Mouse (Mus musculus): ENCODE results near the gene Vmn1r209. TPM values are rescaled to one million over a fixed set of nuclear protein-coding genes. Genes with fewer than 3 reads are reported as not detected.
A peak's percentile ranks its signal among the peaks of the same experiment; 100 is the strongest.
"Not testable (repeated sequence)": the region's sequence is repeated elsewhere in the genome, so short reads cannot be mapped to it uniquely, and the experiment has no call there.

The Vmn1r209 gene
- polyA plus RNA-seq (2012; rRNA removed), result not detected in 2 replicates

DNA sequence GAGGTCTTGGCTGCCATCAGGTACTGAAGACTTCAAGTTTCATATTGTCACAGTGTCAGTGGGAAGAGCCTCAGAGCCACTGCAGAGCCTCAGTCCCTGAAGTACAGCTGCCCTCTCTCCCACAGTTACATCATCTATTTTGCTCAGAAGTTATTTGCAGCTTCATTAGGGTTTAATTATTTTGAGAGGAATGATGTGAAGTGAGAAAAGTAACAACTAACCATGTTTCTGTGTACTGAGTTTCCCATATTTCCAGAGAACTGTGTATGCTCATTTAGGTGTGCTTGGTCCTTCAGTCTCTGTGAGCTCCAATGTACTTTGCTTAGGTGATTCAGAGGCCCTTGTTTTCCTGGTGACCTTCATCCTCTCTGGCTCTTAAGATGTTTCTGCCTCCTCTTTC lies at the start of gene Vmn1r209:
TSS of gene Vmn1r209 (minus strand) at position 101 of the 400 bp plus-strand sequence.
- DNase-seq (ENCODE audit: low read depth), result not testable (repeated sequence)

DNA sequence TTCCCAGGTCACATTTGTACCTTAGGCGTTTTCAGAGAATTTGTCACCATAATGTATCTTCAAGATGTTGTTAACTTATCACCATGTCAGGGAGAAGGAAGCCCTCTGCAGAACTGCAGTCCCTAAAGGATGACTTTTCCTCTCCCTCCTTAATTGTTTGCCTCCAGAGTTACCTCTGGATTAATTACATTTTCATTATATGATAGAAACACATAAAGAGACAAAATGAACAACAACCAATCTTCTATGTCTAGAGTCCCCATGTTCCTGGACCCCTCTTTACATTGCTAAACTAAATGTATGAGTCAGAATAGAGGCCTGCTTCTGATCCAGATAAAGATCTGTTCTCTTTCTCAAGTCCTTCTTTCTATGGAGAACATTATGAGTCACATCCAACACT lies 48.0 kb upstream of the Vmn1r209 start, which contains the start of gene Vmn1r211:
TSS of gene Vmn1r211 (minus strand) at position 101 of the 400 bp plus-strand sequence.
- TF ChIP-seq POLR2A (IDR thresholded peaks at IDR 0.05; ENCODE audit: borderline replicate concordance, extremely low read depth, insufficient read depth, insufficient read length, poor library complexity, severe bottlenecking) (no peak), CTCF (IDR thresholded peaks at IDR 0.05; ENCODE audit: borderline replicate concordance, extremely low read depth, insufficient read depth, insufficient read length) (no peak)
- no peak for DNase-seq (ENCODE audit: low read depth)

DNA sequence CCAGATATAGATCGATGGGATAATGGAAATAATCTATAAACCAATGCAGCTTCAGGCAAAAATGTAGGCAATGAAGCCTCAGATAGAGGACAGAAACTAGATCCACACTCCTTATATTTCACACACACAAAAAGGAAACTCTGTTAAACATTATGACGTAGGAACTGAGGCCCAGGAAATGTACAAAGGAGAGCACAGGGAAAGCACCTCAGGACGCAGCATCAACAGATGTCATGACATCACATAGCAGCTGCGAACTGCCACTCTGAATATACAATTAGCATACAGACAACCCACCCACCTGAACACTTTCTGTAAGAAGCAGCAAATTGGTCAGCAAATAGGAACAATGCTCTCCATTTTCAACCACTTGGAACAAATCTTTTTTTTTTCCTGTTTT lies 45.3 kb upstream of the Vmn1r209 start:
- TF ChIP-seq POLR2A (IDR thresholded peaks at IDR 0.05; ENCODE audit: borderline replicate concordance, extremely low read depth, insufficient read depth, insufficient read length, poor library complexity, severe bottlenecking) (no peak), CTCF (IDR thresholded peaks at IDR 0.05; ENCODE audit: borderline replicate concordance, extremely low read depth, insufficient read depth, insufficient read length) (no peak)
- no peak for DNase-seq (ENCODE audit: low read depth)

DNA sequence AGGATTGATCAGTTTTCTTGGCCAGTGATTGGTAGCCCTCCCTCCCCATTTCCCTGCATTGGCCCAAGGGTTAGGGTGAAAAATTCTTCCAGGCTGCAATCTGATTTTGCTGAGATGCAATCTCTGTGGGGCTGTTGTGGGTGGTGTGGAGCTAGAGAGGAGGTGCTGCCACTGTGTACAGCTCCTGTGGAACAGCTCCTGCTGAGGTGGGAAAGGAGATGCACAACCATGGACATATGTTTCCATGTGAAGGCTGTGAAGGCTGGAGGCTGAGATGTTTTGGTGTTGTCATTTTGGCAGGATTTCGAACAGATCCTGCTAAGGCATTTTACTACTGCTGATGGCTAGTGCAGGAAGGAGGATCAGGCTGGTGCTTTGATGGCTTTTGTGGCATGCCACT lies 37.3 kb upstream of the Vmn1r209 start:
- no peak for DNase-seq (ENCODE audit: low read depth)
- TF ChIP-seq POLR2A (IDR thresholded peaks at IDR 0.05; ENCODE audit: borderline replicate concordance, extremely low read depth, insufficient read depth, insufficient read length, poor library complexity, severe bottlenecking), result no peak
- TF ChIP-seq CTCF (IDR thresholded peaks at IDR 0.05; ENCODE audit: borderline replicate concordance, extremely low read depth, insufficient read depth, insufficient read length), result no peak

DNA sequence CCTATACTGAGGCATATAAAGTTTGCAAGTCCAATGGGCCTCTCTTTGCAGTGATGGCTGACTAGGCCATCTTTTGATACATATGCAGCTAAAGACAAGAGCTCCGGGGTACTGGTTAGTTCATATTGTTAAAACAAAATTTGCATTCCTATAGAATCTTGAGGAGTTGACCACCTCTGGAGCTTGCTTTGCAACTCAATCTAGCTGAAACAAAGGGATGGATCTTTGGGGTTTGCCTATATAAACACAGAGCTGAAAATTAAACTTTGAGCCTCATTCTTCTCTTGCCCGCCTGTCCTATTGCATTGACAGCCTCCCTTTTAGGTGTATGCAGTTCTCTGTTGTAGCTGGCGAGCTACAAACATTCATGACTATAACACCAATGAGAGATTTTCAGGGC lies 34.8 kb upstream of the Vmn1r209 start:
- DNase-seq (ENCODE audit: low read depth), result not testable (repeated sequence)

DNA sequence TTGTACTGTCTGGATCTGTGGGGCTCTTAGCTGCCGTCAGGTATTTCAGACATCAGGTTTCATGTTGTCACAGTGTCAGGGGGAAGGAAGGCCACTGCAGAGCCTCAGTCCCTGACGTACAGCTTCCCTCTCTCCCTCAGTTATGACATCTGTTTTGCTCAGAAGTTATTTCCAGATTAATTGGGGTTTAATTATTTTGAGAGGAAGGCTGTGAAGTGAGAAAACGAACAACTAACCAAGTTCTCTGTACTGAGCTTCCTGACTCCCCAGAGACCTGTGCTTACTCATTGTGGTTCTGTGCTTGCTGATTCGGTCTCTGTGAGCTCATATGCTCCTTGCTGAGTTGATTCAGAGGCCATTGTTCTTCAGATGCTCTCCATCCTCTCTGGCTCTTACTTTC lies 21.8 kb upstream of the Vmn1r209 start, which contains the start of gene Vmn1r210:
TSS of gene Vmn1r210 (minus strand) at position 101 of the 400 bp plus-strand sequence.
- TF ChIP-seq CTCF (IDR thresholded peaks at IDR 0.05; ENCODE audit: borderline replicate concordance, extremely low read depth, insufficient read depth, insufficient read length) (no peak), POLR2A (IDR thresholded peaks at IDR 0.05; ENCODE audit: borderline replicate concordance, extremely low read depth, insufficient read depth, insufficient read length, poor library complexity, severe bottlenecking) (no peak)
- DNase-seq (ENCODE audit: low read depth), result no peak

DNA sequence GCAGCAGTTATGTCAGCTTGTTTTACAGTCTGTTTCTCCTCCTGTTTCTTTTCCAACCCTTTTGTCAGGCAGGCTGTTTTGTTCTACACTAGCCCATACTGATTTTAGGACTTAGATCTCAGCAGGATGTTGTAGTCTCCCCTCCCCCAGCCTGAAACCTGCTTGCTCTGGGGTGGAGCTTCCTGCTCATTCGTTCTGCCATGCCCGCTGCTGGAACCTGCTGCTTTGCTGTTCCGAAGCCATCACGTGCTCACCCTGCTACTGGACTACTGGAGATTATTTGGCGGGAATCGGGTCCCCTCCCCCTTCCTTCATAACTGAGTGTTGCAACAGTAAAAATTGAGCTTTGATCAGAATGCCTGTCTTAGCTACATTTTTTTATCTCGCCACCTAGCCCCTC lies 19.9 kb upstream of the Vmn1r209 start:
- DNase-seq (ENCODE audit: low read depth), result peak; percentile 2

DNA sequence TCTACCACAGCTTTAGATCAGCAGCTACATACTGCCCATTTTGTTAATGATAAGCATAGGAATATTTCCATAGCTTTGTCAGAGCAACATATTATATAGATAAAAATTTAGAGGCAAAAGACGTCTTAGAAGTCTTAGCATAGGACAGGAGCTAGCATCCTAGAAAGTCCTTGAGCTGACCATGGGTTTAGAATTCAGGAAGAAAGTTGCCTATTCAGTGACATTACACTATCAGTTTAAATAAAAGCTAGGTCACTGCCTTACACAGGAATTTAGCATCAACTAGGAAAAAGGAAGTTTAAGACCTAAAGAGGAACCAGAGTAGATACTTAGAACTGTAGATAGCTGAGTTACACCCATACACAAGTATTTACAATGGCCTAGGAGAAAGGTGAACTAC lies 12.1 kb upstream of the Vmn1r209 start:
- DNase-seq (ENCODE audit: low read depth), result not testable (repeated sequence)

DNA sequence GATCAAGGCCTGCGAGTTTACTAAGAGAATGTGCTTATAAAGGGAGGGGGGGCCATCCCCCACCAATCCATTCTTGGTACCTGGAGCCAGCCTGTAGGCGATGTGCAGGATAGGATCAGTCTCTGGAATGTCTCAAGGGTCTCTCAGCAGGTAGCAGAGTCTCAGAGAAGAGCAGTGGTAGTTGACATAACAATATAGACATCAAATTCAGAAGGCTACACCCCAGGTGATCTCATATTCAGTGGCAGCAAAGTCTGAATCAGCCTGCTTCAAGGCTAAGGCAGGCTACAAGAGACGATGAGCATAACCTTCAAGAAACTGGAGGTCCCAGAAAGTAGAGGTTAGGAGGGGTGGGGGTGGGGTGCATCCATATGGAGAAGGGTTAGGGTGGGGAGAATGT lies 21.4 kb downstream of the Vmn1r209 start:
- not testable (repeated sequence) for DNase-seq (ENCODE audit: low read depth)

DNA sequence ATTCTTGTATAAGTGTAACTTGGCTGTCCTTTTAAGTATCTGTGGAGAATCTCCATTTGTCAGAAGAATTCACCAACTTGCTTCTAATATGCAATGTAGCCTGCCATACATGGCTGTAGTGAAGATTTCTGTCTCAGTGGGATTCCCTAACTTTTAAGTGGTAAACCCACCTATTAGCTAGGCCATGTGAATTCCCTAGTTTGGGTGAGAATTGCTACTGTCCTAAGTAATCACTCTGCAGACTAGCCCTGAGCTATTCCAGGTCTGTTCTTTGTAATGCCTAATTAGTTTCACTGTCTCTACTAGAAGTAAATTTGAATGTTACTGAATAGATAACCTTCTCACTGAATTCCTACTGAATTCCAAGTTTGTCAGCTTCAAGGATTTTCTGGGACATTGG lies 25.3 kb downstream of the Vmn1r209 start:
- DNase-seq (ENCODE audit: low read depth), result not testable (repeated sequence)

DNA sequence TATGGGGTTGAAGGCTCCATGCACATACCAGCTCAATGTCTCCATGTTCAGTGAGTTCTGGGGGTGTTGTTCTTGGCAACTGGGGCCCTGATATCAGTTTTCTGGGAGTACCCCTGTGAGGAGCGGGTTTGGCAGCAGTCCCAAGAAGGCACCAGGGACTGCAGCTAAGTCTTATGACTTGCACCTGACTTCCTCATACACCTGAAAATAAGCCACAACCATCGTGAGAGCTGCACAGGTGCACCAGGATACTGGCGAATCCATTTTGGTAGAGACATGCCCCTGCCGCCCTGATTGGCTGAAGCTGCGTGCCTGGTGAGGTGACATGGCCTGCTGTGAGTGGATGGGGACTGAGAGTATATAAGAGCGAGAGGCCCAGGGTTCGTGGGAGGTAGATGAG lies 32.2 kb downstream of the Vmn1r209 start, which contains the start of gene Vmn1r208:
TSS of gene Vmn1r208 (minus strand) at position 101 of the 400 bp plus-strand sequence.
- not testable (repeated sequence) for DNase-seq (ENCODE audit: low read depth)

DNA sequence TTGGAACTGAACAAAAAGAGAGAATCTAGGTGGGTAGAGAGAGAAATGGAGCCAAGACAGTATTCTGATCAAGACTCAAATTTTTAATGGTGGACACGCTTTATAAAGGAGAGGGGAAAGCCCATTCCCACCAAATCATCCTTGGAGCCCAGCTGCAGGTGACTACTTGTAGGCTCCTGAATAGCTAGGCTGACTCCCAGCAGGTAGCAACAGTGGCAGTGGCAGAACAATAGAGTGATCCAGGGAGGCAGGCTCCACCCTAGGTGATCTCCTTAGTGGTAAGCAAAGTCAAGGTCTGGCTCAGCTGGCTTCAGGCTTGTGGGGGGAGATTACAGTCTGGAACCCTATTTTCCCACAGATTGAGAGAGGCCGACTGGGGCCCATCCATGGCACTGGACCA lies 37.9 kb downstream of the Vmn1r209 start:
- not testable (repeated sequence) for DNase-seq (ENCODE audit: low read depth)

Other genes starting within 250 kb of the Vmn1r209 start
- gene Vmn1r205, start 216.7 kb downstream of the Vmn1r209 start, polyA plus RNA-seq (2012; rRNA removed), result not detected in 2 replicates
- not detected in 2 replicates for gene Vmn1r206, start 185.4 kb downstream of the Vmn1r209 start, polyA plus RNA-seq (2012; rRNA removed)
- not detected in 2 replicates for gene Vmn1r207-ps, start 80.1 kb downstream of the Vmn1r209 start, polyA plus RNA-seq (2012; rRNA removed)
- not detected in 2 replicates for gene Vmn1r208, start 32.3 kb downstream of the Vmn1r209 start, polyA plus RNA-seq (2012; rRNA removed)
- gene Vmn1r210, start 21.7 kb upstream of the Vmn1r209 start, polyA plus RNA-seq (2012; rRNA removed), result not detected in 2 replicates
- not detected in 2 replicates for gene Vmn1r211, start 47.9 kb upstream of the Vmn1r209 start, polyA plus RNA-seq (2012; rRNA removed)
- gene Vmn1r212, start 74.5 kb upstream of the Vmn1r209 start, polyA plus RNA-seq (2012; rRNA removed), result not detected in 2 replicates
- gene Vmn1r213, start 198.0 kb upstream of the Vmn1r209 start, polyA plus RNA-seq (2012; rRNA removed), result not detected in 2 replicates
- gene Vmn1r214, start 220.7 kb upstream of the Vmn1r209 start, polyA plus RNA-seq (2012; rRNA removed), result not detected in 2 replicates